Mouse (Mus musculus) CH12.LX (cell line): ENCODE data around the gene Eme2.

Experiments used
- CTCF ChIP-seq, 2 experiments: IDR thresholded peaks in 1 of 2; conservative IDR thresholded peaks in 1 of 2; 2 replicates each; pipeline ENCODE4 v1.5.1; 2011 to 2012; ENCODE audit warnings: low read depth in 2 of 2, low read length in 2 of 2, improper control_type of control experiment in 1 of 2, inconsistent platforms in 1 of 2, mild to moderate bottlenecking in 1 of 2, moderate library complexity in 1 of 2
- KAT2A ChIP-seq: IDR thresholded peaks from 2 replicates; pipeline ENCODE4 v1.6.1; 2012; ENCODE audit warnings: low read length, improper control_type of control experiment, inconsistent platforms; ENCODE audit not compliant: insufficient replicate concordance
- POLR2A ChIP-seq: IDR thresholded peaks from 2 replicates; pipeline ENCODE4 v1.6.1; 2011; ENCODE audit warnings: low read depth, mild to moderate bottlenecking, improper control_type of control experiment, low read length
- RAD21 ChIP-seq: IDR thresholded peaks from 2 replicates; pipeline ENCODE4 v1.6.1; 2011; ENCODE audit warnings: low read depth, mild to moderate bottlenecking, low read length, improper control_type of control experiment, moderate library complexity
- USF1 ChIP-seq: IDR thresholded peaks from 2 replicates; pipeline ENCODE4 v1.6.1; 2014; ENCODE audit warnings: low read depth, mild to moderate bottlenecking, inconsistent platforms, low read length, improper control_type of control experiment

GRCm38 (mm10) chr17:24923246-24923645 lies 28.4 kb upstream of the Eme2 start:
- TF ChIP-seq CTCF (conservative IDR thresholded peaks at IDR 0.05 in 1 of 2, IDR thresholded peaks at IDR 0.05 in 1 of 2; ENCODE audit: low read depth in 2 of 2, low read length in 2 of 2) (no peak), KAT2A (no peak), RAD21 (no peak), USF1 (no peak), POLR2A (no peak)
